Mouse (Mus musculus): ENCODE data around the gene Olfr315.
A peak's percentile ranks its signal among the peaks of the same experiment; 100 is the strongest.
"Not testable (repeated sequence)": the region's sequence is repeated elsewhere in the genome, so short reads cannot be mapped to it uniquely, and the experiment has no call there.

Gene Olfr315

DNA sequence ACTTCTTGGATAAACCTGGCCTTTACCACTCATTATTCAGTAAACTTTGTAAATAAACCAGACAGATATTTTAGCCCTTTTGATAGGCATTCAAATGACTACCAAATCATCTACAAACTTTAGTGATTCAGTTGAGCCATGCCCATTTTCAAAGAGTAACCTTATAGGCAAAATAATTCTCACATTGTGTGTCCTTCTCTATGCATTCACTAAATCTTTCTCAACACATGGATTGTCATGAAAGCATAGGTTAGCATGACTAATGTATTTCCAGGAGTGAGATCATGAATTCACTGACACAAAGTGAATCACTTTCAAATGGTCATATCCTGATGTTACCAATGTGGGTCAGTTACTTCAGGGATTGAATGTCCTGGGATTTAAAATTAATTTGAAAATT, at the start of gene Olfr315:
Gene Olfr315, plus strand, starts transcription at position 301 of the 400 bp plus-strand sequence.
- no peak for DNase-seq

DNA sequence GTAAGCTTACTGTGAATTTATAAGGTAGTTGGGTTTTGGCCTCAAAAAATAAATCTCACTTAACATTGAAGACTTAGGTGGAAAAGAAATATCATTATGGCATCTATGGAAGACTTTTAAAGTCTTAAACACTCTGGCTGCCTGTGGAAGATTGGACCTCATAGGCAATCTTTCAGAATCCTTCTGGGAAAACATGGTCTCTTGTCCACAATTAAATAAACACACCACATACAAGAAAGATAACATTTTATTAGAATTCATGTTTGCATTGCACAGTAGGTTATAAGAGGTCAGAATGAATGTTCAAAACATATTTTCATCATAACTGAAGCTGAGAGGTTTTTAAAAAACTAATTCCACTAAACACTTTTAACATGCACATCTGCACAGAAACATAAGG, 49.1 kb upstream of the Olfr315 start, which contains the start of gene Olfr318:
Gene Olfr318, minus strand, starts transcription at position 101 of the 400 bp plus-strand sequence.
- no peak for DNase-seq

DNA sequence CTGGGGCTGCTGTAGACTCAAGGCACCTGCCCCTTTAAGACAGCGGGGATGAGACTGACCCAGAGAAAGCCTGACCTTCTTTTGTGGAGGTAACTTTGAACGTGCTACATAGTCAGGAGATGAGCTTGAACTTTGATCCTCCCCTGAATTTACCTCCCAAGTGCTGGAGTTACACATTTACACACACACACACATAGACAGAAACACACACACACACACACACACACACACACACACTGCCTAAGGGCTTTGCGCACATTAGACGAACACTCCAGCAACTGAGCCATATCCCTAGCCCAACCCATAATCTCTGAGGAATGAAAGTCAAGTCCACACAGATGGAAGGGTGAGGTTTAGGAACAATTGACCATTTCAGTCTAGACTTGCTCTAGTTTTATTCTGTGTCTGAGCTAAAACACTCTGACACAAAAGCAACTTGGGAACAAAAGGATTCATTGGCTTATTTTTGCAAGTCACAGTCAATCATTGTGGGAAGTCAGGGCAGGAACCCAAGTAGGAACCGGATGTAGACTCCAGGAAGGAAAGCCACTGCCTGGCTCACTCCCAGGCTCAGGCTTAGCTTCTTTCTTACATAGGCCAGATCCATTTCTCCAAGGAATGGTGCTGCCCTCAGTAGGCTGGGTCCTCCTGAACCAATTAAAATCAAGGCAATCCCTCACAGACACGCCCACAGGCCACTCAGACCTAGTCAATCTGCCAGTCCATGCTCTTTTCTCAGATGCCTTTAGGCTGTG, 44.9 kb upstream of the Olfr315 start:
- DNase-seq = not testable (repeated sequence)

DNA sequence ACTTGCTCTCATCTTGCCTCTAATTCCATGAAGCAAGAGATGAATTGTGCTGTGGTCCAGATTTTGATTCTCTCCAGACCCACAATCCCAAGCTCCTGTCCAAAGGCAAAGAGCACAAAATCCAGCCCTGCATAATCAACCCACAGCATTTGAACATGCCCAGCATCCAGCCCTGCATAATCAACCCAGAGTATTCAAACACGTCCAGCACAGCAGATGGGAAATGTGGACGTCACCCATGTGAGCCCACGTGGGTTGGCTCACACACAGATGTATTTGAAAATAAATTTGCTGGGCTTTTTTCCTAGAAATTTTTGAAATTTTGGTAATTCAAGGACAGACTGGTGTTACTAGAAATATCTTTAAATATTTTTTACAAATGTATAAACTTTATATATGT, 39.6 kb upstream of the Olfr315 start:
- DNase-seq = peak; percentile 5 to 38

DNA sequence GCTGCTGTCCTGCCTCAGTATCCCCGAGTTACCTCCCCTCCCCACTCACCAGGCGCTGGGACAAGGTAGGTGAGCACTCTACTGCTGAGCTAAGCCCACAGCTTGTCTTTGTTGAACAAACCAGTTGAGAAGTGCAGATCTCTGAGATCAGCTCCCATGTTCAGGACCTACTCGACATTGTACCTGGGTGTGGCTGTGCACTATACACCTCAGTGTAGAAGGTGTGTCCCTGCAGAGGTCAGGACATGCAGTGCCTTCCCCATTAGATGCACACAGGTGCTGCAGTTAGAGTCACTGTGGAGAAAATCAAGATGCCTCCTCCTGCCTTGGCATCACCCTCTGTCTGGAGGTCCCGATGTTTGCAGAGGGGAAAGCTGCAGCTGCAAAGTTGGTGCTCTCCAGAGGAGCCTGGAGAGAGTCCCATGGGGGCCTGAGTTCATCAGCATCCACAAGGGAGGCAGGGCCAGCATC, 34.2 kb upstream of the Olfr315 start, which contains the start of gene Olfr317:
Gene Olfr317, minus strand, starts transcription at position 421 of the 471 bp plus-strand sequence.
- no peak for DNase-seq

DNA sequence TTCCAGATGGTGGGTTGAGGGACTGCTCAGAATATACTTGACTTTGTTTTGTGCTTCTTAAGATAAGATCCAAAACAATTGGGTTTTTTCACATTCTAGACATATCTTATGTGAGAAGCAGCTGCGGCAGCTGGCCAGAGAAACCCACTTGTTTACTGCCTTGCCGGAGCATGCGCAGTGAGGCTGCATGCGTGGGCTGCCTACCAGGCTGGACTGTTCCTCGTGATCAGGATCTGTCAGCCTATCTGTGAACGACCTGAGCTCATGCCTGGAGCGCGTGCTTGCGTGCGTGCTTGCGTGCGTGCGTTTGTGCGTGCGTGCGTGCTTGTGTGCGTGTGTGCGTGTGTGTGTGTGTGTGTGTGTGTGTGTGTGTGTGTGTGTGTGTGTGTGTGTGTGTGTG, 21.9 kb upstream of the Olfr315 start:
- not testable (repeated sequence) for DNase-seq

DNA sequence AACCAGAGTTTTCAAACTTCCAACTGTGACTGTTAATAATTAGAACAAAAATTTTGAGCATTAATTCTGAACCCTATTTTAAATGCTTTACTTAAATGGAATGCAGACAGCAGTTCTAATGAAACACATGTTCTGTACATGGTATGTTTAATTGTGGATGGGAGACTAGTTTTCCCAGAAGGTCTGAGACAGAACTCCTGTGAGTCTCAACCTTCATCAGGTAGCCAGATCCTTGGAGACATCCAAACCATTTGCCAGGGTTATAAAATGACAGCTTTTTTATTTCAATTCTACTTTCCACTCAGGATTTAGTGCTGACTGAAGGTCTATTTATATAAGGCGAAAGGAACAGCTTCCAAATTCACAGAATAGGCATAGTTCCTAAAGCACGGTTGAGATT, 20.6 kb upstream of the Olfr315 start, which contains the start of gene Olfr316:
Gene Olfr316, plus strand, starts transcription at position 301 of the 400 bp plus-strand sequence.
- DNase-seq = no peak

DNA sequence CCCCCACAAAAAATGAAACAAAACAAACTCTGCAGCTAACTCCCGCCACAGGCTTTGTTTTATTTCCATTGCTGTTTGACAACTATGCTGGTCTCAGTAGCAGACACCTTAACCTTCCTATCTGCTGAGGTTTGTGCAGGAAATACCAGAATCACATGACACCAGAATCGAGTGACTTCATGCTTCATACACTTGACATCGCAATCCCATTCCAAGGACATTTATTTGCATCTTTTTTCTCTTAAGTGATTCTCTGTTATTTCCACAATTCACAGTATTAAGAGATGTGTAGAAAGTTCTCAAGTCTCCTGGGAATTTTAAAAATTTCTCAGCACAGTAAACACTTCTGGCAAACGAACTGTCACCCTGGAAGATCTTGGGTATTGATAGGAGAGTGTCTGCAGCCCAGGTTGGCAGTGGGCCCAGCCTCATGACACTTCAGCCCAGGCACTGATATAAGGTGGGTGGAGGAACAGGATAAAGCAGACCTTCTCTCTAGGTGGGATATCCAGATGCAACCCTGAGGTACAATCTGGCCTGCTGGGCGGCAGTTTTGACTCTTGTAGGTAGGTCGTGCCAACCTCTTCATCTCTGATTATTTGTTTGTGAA, 9.6 kb downstream of the Olfr315 start, which contains the start of gene Olfr314:
Gene Olfr314, plus strand, starts transcription at position 473 of the 610 bp plus-strand sequence.
- DNase-seq = no peak

DNA sequence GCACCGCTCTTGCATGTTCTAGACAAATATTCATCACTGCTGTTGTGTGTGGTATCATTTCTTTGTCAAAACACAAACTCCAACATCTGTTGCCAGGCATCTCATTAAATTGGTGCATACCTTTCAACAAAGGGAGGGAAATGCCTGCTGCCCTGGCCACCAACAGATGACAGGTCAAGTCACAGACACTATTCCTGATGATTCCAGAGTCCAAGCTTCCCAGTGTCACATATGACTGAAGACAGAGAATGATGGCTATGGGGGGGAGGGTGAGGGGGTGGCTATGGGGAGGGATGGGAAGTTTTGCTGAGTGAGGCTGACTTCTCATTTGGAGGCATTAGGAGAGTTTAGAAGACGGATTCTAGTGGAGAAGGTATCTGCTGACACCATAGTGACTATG, 11.2 kb downstream of the Olfr315 start:
- DNase-seq = no peak

DNA sequence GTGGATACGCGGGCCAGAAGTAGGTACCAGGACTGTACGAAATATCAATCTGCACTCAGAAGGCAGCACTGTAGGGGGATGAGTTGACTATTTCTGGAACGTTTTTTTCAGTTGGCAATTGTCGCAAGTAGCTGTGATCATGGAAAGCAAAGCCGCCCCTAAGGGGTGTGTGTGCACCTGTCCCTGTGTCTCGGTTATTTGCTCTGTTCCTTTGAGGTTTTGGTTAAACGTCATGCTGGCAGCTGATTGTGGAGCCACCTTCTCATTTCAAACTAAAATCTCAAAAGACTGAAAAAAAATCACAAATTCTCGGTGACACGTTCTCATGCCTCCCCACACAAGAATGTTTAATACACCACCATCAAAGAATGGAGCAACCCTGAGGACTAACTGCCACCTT, 14.7 kb downstream of the Olfr315 start:
- no peak for DNase-seq

DNA sequence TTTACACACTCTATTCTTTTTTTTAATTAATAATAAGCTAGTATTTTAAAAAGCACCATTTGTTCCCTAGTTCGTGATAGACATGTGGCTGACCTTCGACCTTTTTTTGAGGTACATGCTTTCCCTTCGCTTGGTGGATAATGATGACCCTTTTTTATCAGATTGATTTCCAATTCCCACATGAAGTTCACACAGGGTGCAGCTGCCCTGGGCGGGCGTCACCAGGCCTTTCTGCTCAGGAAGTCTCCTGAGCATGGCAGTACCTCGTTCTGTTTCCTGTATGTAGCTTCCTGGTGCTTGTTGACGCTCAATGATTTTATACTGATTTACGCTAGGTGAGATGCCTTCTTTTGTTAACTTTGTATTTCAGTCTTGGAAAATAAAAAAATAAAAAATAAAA, 15.4 kb downstream of the Olfr315 start:
- no peak for DNase-seq

DNA sequence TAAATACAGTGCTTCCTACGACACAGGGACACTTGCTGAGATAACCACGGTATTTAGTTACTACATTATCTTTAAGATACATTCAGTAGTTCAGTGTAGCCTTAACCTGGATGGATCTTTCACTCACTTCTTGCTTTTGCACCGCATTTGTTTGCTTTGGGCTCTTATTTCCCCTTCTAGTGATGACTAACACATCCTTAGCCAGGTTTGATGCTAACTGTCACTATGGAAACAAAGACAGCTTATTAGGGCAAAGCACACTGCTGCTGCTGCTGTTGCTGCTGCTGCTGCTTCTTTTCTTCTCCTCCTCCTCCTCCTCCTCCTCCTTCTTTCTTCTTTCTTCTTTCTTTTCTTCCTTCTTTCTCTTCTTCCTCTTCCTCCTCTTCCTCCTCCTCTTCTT, 16.5 kb downstream of the Olfr315 start:
- DNase-seq = no peak

DNA sequence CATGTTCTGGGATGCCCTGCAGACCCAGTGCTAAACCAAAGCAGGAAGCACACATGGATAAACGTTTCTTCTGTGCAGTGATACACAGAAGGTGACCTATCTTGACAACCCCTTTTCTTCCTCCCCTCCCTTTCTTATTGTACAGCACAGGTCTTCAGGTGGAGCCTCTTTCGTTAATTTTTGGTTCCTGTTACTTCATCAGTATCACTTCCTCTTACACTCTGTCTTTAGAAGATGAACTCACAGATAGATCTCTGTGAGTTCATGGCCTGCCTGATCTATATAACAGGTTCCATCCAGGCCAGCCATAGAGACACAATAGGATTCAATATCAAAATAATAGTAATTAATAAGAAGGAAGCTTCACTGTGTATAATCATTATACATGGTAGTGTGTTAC, 17.1 kb downstream of the Olfr315 start:
- no peak for DNase-seq

DNA sequence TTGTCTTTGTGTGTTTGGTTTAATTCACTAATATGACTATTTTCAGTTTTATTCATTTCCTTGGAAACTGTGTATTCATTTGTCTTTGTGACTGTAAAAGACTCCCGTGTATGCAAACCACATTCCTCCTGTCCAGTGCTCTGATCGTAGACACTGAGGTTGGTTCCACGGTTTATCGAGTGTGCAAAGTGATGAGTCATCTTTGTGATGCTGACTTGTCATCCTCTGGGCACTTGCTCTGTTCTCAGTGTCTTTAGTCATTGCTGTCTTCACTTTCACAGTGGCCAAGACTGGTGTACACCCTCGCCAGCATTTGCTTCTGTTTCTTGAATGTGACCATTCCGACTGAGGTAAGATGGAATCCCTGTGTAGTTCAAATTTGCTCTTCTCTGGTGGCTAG, 17.7 kb downstream of the Olfr315 start:
- no peak for DNase-seq

DNA sequence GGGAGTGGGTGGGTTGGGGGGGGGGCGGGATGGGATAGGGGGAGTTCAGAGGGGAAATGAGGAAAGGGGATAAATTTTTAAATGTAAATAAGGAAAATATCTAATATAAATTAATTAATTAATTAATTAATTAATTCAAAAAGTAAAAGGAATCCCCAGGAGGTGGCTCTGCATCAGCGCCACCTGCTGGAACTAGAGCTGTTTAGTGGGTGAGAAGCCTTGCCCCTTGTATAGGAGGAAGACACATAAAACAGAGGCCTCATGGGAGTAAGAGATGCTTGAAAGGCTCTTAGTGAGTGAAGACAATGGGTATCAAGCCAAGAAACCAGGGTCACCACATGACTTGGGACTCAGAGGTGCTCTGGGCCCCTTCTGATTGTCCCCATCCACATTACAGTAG, 22.9 kb downstream of the Olfr315 start:
- no peak for DNase-seq

DNA sequence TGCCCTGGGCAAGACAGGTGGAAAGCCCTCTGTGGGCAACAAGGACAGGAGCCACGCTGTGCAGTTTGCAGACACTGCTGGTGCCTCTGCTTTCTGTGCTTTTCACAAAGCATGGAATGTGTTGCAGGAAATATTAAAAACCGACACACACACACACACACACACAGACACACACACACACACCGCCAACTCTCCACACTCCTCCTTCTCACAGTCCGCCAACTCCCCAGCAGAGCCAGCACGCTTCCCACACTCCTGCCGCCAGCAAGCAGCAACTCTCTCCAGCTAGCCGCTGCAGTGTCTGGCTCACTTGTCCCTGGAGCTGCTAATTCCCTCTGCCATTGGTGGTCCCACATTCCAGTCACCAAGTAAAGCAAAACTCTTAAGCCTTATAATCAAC, 23.9 kb downstream of the Olfr315 start:
- DNase-seq = no peak

DNA sequence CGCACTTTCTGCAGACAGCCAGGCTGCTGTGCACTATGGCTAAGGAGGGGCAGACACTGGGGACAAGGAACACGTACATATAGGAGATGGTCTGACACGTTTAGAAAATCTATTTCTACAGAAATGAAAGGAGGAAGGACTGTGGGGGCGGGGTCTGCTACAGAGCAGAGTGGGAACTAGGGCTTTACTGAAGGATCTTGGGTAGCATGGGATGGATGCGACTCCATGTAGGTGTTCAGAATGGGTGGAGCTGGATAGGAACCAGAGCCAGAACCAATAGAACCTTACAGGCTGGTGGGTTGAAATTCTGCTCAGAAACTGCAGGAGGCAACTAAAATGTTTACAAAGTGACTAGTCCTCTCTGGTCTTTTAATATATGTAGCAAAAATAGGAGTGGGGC, 26.8 kb downstream of the Olfr315 start:
- no peak for DNase-seq

DNA sequence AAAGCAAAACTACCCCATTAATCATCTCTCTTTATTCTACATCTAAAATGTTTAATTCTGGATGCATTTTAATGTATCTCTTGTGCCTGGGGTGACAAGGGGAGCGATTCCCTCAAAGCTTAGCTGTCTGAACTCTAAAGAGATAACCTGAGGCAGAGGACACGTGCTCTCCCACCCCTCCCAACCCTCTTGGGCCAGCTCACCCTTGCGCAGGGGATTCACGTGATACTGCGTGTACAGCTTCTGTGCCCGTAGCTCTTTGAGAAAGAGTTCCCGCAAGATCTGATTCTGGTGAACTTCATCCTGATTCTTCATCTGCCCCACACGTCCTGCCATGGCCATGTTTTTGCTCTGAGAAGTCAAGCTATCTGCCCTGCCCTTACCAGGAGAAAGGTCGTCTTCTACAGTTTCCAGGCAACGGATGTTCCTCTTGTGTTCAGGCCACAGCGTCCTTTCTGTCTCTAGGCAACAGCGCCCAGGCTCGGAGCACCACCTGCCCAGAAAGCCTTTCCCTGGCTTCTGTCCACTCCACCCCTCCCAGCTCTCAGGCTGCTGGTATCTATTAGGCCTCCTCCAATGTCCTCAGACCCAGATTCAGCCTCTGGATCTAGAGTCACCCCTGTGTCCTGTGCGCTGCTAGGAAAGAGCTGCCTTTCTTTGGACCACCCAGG, 28.7 kb downstream of the Olfr315 start, which contains the start of gene Fam183b:
Gene Fam183b, minus strand, starts transcription at position 403 of the 671 bp plus-strand sequence.
- no peak for DNase-seq

DNA sequence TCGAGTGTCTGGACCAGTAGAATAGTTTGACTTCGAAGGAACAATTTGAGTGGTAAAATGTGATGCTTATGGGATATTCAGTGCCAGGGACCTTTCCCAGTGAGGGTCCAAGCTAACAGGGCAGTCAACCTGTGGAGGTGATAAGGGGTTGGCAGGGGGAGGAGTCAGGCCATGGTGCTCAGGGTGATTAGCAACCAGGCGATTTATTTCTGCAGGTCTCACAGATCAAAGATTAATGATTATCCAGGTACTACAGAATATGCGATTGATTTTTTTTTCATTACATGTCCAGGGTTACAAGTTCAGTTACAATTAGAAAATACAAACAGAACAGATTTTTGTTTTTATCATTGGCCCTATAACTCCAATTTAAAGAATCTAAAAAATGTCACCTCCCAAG, 30.9 kb downstream of the Olfr315 start:
- no peak for DNase-seq

DNA sequence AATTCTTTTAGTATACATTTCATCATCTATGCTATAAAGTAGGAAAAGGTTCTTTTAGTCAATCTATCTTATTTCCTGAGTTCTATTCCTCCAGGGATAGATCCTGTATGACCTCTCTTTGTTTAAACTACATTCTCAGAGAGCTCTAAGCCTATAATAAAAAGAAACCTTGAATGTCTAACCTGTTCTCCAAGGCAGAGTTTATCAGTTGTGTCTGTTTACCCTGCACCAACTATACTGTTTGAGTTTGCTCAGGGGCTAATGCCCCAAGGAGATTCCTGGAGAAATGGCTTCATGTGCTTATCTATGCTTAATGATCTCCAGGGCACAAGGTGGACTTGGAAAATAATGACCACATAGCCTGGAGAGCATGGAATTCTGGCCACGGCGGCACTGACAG, 31.4 kb downstream of the Olfr315 start:
- no peak for DNase-seq

DNA sequence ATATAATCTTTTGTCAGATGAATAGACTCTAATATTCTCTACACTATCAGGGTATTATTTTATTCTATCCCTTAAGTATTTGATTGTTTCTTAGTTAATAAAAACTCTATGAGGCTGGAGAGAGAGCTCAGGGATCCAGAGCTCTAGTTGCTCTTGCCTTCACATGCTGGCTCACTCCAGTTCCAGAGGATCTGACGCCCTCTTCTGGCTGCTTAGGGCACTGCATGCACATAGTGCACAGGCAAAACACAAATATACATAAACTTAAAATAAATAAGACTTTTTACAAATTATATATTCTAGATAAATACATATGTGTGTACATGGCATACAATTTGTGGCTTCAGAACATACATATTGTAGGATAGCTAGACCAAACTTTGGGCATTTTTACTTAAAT, 39.0 kb downstream of the Olfr315 start:
- no peak for DNase-seq

DNA sequence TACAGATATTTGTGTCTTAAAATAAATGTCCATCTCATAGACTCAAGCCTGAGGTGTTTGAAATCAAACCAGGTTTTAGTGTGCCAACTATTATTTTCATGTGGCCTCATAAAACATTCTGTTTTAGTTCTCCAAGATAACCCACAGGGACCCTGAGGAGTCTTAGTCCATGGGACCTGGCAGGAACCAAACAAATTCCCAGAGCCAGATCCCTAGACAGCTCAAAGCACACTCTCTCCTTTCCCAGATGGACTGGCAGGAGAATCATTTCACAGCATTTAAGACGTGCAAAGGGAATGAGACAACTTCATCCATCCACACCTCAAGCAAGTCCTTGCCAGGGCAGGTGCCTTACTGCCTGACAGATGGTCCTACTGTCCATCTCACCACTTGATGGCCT, 41.7 kb downstream of the Olfr315 start, which contains the start of gene Olfr313:
Gene Olfr313, plus strand, starts transcription at position 301 of the 400 bp plus-strand sequence.
- DNase-seq = not testable (repeated sequence)

DNA sequence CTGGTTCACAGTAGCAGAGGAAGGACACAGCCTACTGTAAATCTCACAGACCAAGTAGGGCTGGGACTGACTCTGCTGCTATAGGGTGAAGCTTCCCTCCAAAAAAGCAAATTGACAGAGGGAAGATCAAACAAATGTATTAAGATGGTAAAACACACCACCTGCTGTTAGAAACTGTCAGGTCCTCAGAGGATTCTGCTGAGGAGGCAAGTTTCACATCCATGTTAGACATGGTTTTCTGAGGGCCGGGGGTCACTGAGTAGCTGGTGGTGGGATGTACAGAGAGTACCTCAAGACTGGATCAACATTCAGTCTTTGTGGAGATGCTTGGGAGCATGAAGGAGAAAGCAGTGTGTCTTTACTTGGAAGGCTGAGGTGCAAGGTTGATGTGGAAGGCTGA, 42.7 kb downstream of the Olfr315 start:
- DNase-seq = no peak
